ENCODE assay signal across 8 mouse cellular contexts in the genomic region with DNA sequence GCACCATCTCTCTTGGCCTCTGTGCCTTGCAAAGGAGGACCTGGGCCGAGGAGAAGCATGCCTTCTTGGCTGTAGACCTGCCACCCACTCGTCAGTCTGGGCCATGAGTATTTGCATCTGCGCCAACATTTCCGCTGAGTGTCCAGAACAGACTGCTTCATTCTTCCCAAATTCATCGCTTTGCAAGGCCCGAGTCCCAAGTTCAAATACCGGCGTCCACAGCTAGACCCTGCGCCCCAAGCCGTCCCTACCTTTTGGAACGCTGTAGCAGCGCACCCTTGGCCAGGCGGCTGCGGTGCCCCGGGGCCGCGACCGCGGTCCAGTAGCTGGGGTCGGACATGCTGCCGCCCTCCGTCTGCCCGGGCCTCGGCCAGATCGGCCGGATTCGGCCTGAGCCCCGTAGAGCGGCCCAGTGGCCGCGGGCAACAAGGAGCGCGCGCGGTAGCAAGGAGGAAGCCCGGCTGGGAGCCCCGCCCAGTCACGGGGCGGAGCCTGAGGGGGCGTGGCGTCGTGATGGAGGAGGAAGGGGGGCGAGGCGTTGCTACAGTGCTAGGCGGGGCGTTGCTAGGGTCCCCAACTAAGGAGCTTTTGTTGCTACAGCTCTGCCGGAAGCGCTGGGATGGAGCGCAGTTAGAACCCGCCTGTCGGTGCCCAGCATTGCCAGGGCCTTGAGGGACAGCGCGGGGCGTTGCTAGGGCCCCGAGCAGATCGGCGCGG. TPM values are rescaled to one million over a fixed set of nuclear protein-coding genes. Genes with fewer than 3 reads are reported as not detected.
DNase-seq lines count a peak whose midpoint lies in the region; ATAC-seq and TF ChIP-seq lines count a peak whose summit lies in the region.

No protein-coding gene starts in this region.

- ATAC-seq in Patski = peak; percentile 71
- ATAC-seq in hindbrain, embryonic 15.5 days (ENCODE audit: low FRiP score, low read depth) = peak; percentile 84

- POLR2A ChIA-PET in Patski (lab: Charles Lee) = interaction anchor here (1.2 to 2.3 kb wide), 3 partner anchors 11 to 15 kb away, joined by 5 to 11 read pairs (median 11); a partner anchor contains a TSS

- CTCF ChIA-PET in Patski (lab: Charles Lee) = interaction anchor here (0.8 to 1.7 kb wide), 3 partner anchors 25 to 52 kb away, joined by 3 to 5 read pairs (median 4); no protein-coding TSS in a partner anchor

- DNase-seq in Patski (ENCODE audit: low read depth, low spot score) = peak; percentile 74
- DNase-seq in cerebellum, postnatal 14 days = peak; percentile 96 to 97
- DNase-seq in frontal cortex, postnatal 25 days (ENCODE audit: low spot score in 2 of 2) = peak; percentile 92
- peak; percentile 96 for DNase-seq in left cerebral cortex, adult 11 months (ENCODE audit: low spot score)
- peak; percentile 98 to 99 for DNase-seq in lung, postnatal 4 days
- peak; percentile 97 for DNase-seq in retina, postnatal 7 days (ENCODE audit: low read depth, low spot score)
- DNase-seq in urinary bladder, adult 2 months (ENCODE audit: low spot score) = peak; percentile 97

- H3K4me1 ChIP-seq in hindbrain, embryonic 15.5 days (replicated peaks) = peaks cover 57% of the 10 kb centered on the region

- no peak for TF ChIP-seq CTCF in Patski (IDR thresholded peaks at IDR 0.05)

- H3K27me3 ChIP-seq in Patski = no peaks in the 10 kb centered on the region
- H3K27me3 ChIP-seq in hindbrain, embryonic 15.5 days = 0 out of 2 replicates have a peak, but pooled peaks cover 3% of the 10 kb centered on the region

- WGBS in hindbrain, embryonic 15.5 days = 3% methylated on average over 58 of the region's 58 CpGs

- H3K27ac ChIP-seq in hindbrain, embryonic 15.5 days (replicated peaks) = peak overlapping the region; percentile 89

- in situ Hi-C loops in Patski (cut with MboI; ENCODE audit: low pct_unique_long_range_greater_than_20kb) = no loop called here

- H3K4me3 ChIP-seq in hindbrain, embryonic 15.5 days = peak overlapping the region; percentile 60

- no peaks in the 10 kb centered on the region for H3K9me3 ChIP-seq in hindbrain, embryonic 15.5 days

- peak overlapping the region; percentile 75 for H3K9ac ChIP-seq in hindbrain, embryonic 15.5 days

- peaks cover 5% of the 10 kb centered on the region; the same call in 1 of the 2 replicates for H3K36me3 ChIP-seq in hindbrain, embryonic 15.5 days

- peak overlapping the region; percentile 86 for H3K4me2 ChIP-seq in hindbrain, embryonic 15.5 days

RNA-seq across cellular contexts. Expression of a gene that starts 12.7 kb away (rescaled TPM):
- polyA plus RNA-seq in Patski (2021) = 30.4 TPM
- polyA plus RNA-seq in hindbrain, embryonic 15.5 days (2015; fragmentation: Nextera tagmentation; extraction: Ambion mirVana) = 21.2 and 25.1 TPM in 2 replicates
- 19.5 and 19.7 TPM in 2 replicates for polyA plus RNA-seq in urinary bladder, adult 2 months (2012; rRNA removed)

RNA-seq across cellular contexts. Expression of a gene that starts 15.6 kb away (rescaled TPM):
- 110 TPM for polyA plus RNA-seq in Patski (2021)
- 104 and 113 TPM in 2 replicates for polyA plus RNA-seq in hindbrain, embryonic 15.5 days (2015; fragmentation: Nextera tagmentation; extraction: Ambion mirVana)
- 57.3 and 66.0 TPM in 2 replicates for polyA plus RNA-seq in urinary bladder, adult 2 months (2012; rRNA removed)

RNA-seq across cellular contexts. Expression of a gene that starts 16.1 kb away (rescaled TPM):
- polyA plus RNA-seq in Patski (2021) = 0.80 TPM
- polyA plus RNA-seq in hindbrain, embryonic 15.5 days (2015; fragmentation: Nextera tagmentation; extraction: Ambion mirVana) = 0.14 TPM in 1 of 2 replicates, not detected in the other
- polyA plus RNA-seq in urinary bladder, adult 2 months (2012; rRNA removed) = 0.58 and 0.94 TPM in 2 replicates

RNA-seq across cellular contexts. Expression of a gene that starts 31.4 kb away (rescaled TPM):
- 85.2 TPM for polyA plus RNA-seq in Patski (2021)
- 40.4 and 44.9 TPM in 2 replicates for polyA plus RNA-seq in hindbrain, embryonic 15.5 days (2015; fragmentation: Nextera tagmentation; extraction: Ambion mirVana)
- polyA plus RNA-seq in urinary bladder, adult 2 months (2012; rRNA removed) = 38.2 and 41.9 TPM in 2 replicates

RNA-seq across cellular contexts. Expression of a gene that starts 37.7 kb away (rescaled TPM):
- polyA plus RNA-seq in Patski (2021) = 35.0 TPM
- polyA plus RNA-seq in hindbrain, embryonic 15.5 days (2015; fragmentation: Nextera tagmentation; extraction: Ambion mirVana) = 503 and 561 TPM in 2 replicates
- 34.1 and 35.3 TPM in 2 replicates for polyA plus RNA-seq in urinary bladder, adult 2 months (2012; rRNA removed)

Comparison
In these comparisons a context has a peak if more than half of its experiments do, and no peak if none do; other contexts are left out.
1. Peak in every context shown above with its lines: DNase-seq, ATAC-seq, H3K4me3 ChIP-seq and H3K27ac ChIP-seq.